Mouse (Mus musculus): ENCODE results near the gene Tfap4. TPM values are rescaled to one million over a fixed set of nuclear protein-coding genes. Genes with fewer than 3 reads are reported as not detected.

Gene Tfap4
- total and polyA plus RNA-seq, 2 experiments from 2014 or later = 7.0 to 7.8 TPM

GRCm38 (mm10) chr16:4598041-4598440 lies 38.4 kb upstream of the Tfap4 start:
- Histone ChIP-seq H3K4me2 (ENCODE audit: low read depth, low read length) (no peak overlapping the region), H3K4me1 (ENCODE audit: insufficient read depth, low read length) (peaks cover 41% of the 10 kb centered on the region), H3K27ac (no peak overlapping the region), H3K36me3 (ENCODE audit: insufficient read depth, low read length) (no peaks in the 10 kb centered on the region), H3K9me3 (ENCODE audit: low read length) (no peaks in the 10 kb centered on the region), H3K27me3 (ENCODE audit: insufficient read depth, low read length) (no peaks in the 10 kb centered on the region), H3K9ac (replicated peaks; ENCODE audit: low read length) (no peak overlapping the region), H3K4me3 (ENCODE audit: low read length) (no peak overlapping the region)
- DNase-seq (ENCODE audit: low spot score) (no peak), ATAC-seq (no peak)
- TF ChIP-seq CTCF (IDR thresholded peaks at IDR 0.05; ENCODE audit: low read depth) = no peak
- 64% methylated on average over 5 of the region's 5 CpGs for WGBS

GRCm38 (mm10) chr16:4597296-4597695 lies 37.6 kb upstream of the Tfap4 start:
- no peak for TF ChIP-seq CTCF (IDR thresholded peaks at IDR 0.05; ENCODE audit: low read depth)
- H3K27ac ChIP-seq = peak overlapping the region; percentile 15; the same call in 1 of the 2 replicates
- H3K36me3 ChIP-seq (ENCODE audit: insufficient read depth, low read length) = no peaks in the 10 kb centered on the region
- no peaks in the 10 kb centered on the region for H3K27me3 ChIP-seq (ENCODE audit: insufficient read depth, low read length)
- ATAC-seq = no peak
- H3K4me1 ChIP-seq (ENCODE audit: insufficient read depth, low read length) = peaks cover 44% of the 10 kb centered on the region
- peak overlapping the region; percentile 86 for H3K4me2 ChIP-seq (ENCODE audit: low read depth, low read length)
- H3K9me3 ChIP-seq (ENCODE audit: low read length) = no peaks in the 10 kb centered on the region
- H3K4me3 ChIP-seq (ENCODE audit: low read length) = no peak overlapping the region
- WGBS = 68% methylated on average over 6 of the region's 7 CpGs
- no peak for DNase-seq (ENCODE audit: low spot score)
- H3K9ac ChIP-seq (replicated peaks; ENCODE audit: low read length) = no peak overlapping the region

GRCm38 (mm10) chr16:4596836-4597235 lies 37.2 kb upstream of the Tfap4 start:
- H3K9ac ChIP-seq (replicated peaks; ENCODE audit: low read length) = no peak overlapping the region
- no peak overlapping the region for H3K4me3 ChIP-seq (ENCODE audit: low read length)
- H3K4me1 ChIP-seq (ENCODE audit: insufficient read depth, low read length) = peaks cover 45% of the 10 kb centered on the region
- H3K4me2 ChIP-seq (ENCODE audit: low read depth, low read length) = peak overlapping the region; percentile 86
- H3K27ac ChIP-seq = peak overlapping the region; percentile 15; the same call in 1 of the 2 replicates
- ATAC-seq (no peak), DNase-seq (ENCODE audit: low spot score) (no peak)
- TF ChIP-seq CTCF (IDR thresholded peaks at IDR 0.05; ENCODE audit: low read depth) = no peak
- no peaks in the 10 kb centered on the region for H3K9me3 ChIP-seq (ENCODE audit: low read length)
- H3K36me3 ChIP-seq (ENCODE audit: insufficient read depth, low read length) = no peaks in the 10 kb centered on the region
- 34% methylated on average over 2 of the region's 2 CpGs for WGBS
- no peaks in the 10 kb centered on the region for H3K27me3 ChIP-seq (ENCODE audit: insufficient read depth, low read length)

GRCm38 (mm10) chr16:4596141-4596728 lies 36.6 kb upstream of the Tfap4 start:
- no peaks in the 10 kb centered on the region for H3K9me3 ChIP-seq (ENCODE audit: low read length)
- H3K27me3 ChIP-seq (ENCODE audit: insufficient read depth, low read length) = no peaks in the 10 kb centered on the region
- peak; percentile 27 for DNase-seq (ENCODE audit: low spot score)
- no peak for TF ChIP-seq CTCF (IDR thresholded peaks at IDR 0.05; ENCODE audit: low read depth)
- peak overlapping the region; percentile 86 for H3K4me3 ChIP-seq (ENCODE audit: low read length)
- WGBS = 9% methylated on average over 3 of the region's 3 CpGs
- H3K4me1 ChIP-seq (ENCODE audit: insufficient read depth, low read length) = peaks cover 45% of the 10 kb centered on the region
- H3K9ac ChIP-seq (replicated peaks; ENCODE audit: low read length) = peak overlapping the region; percentile 91
- ATAC-seq = no peak
- peak overlapping the region; percentile 90; the same call in 1 of the 2 replicates for H3K27ac ChIP-seq
- peak overlapping the region; percentile 86 for H3K4me2 ChIP-seq (ENCODE audit: low read depth, low read length)
- H3K36me3 ChIP-seq (ENCODE audit: insufficient read depth, low read length) = no peaks in the 10 kb centered on the region

- H3K36me3 ChIP-seq (ENCODE audit: insufficient read depth, low read length) = no peaks in the 10 kb centered on the region
- peak overlapping the region; percentile 86 for H3K4me2 ChIP-seq (ENCODE audit: low read depth, low read length)
- ATAC-seq = no peak
- peak overlapping the region; percentile 91 for H3K9ac ChIP-seq (replicated peaks; ENCODE audit: low read length)
- 0 out of 2 replicates have a peak, but pooled peaks have one; percentile 21 for TF ChIP-seq CTCF (IDR thresholded peaks at IDR 0.05; ENCODE audit: low read depth)
- peak overlapping the region; percentile 86 for H3K4me3 ChIP-seq (ENCODE audit: low read length)
- peak overlapping the region; percentile 90 for H3K27ac ChIP-seq
- peaks cover 45% of the 10 kb centered on the region for H3K4me1 ChIP-seq (ENCODE audit: insufficient read depth, low read length)
- 3% methylated on average over 5 of the region's 5 CpGs for whole genome bisulfite sequencing
- DNase-seq (ENCODE audit: low spot score) = peak; percentile 15
- H3K9me3 ChIP-seq (ENCODE audit: low read length) = no peaks in the 10 kb centered on the region
- no peaks in the 10 kb centered on the region for H3K27me3 ChIP-seq (ENCODE audit: insufficient read depth, low read length)
Observed at GRCm38 (mm10) chr16:4595527-4595963, 35.9 kb upstream of the Tfap4 start.

DNA sequence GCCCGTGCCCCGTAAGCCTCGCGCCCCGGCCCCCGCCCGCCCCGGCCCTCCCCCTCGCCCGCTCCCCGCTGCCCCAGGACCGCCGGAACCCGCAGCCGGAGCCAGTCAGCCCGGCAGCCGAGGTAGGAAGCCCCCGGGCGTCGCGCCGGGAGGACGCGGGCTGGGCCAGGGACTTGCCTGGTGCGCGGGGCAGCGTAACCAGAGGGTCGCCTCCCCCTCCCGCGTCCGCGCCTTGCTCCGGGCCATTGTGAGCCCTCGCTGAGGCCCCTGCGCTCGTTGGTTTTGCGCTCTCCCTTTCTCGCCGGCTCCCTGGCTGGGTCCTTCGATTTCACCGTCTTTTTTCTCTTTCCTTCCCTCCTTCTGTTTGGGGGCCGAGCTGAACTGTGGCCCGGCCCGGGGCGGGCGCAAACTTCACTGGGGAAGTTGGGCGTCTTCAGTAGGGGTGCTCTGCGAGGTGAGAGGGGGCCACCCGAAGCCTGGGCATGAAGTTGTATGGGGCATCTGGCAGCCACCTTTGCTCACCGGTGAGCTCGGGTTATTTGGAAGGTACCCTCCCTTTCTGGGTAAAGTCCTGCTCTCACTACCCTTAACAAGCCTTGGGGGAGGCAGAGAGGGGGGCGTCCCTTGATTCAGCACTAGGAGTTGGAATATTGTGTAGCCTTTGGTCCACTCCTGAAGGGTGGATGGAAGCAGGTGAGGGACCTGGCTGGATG lies 35.3 kb upstream of the Tfap4 start:
- no peaks in the 10 kb centered on the region for H3K9me3 ChIP-seq (ENCODE audit: low read length)
- DNase-seq (ENCODE audit: low spot score) (peak; percentile 55), ATAC-seq (peak; percentile 32)
- H3K27ac ChIP-seq = peak overlapping the region; percentile 90
- H3K9ac ChIP-seq (replicated peaks; ENCODE audit: low read length) = peak overlapping the region; percentile 91
- H3K4me3 ChIP-seq (ENCODE audit: low read length) = peak overlapping the region; percentile 86
- WGBS = 1% methylated on average over 37 of the region's 52 CpGs
- TF ChIP-seq CTCF (IDR thresholded peaks at IDR 0.05; ENCODE audit: low read depth) = no peak
- peak overlapping the region; percentile 86 for H3K4me2 ChIP-seq (ENCODE audit: low read depth, low read length)
- no peaks in the 10 kb centered on the region for H3K36me3 ChIP-seq (ENCODE audit: insufficient read depth, low read length)
- no peaks in the 10 kb centered on the region for H3K27me3 ChIP-seq (ENCODE audit: insufficient read depth, low read length)
- peaks cover 45% of the 10 kb centered on the region for H3K4me1 ChIP-seq (ENCODE audit: insufficient read depth, low read length)
